Mouse (Mus musculus) ES-E14 (cell line): ENCODE data around the gene Tmcc1. TPM values are rescaled to one million over a fixed set of nuclear protein-coding genes. Genes with fewer than 3 reads are reported as not detected.

ENCODE experiments used
- DNase-seq: peaks from one replicate; pipeline ENCODE4 v3.0.0-alpha.2; 2013; ENCODE audit warnings: low read depth, low spot score
- H3K27ac ChIP-seq: 2 replicates; pipeline ENCODE4 v1.5.1; 2012; ENCODE audit warnings: low read depth, mild to moderate bottlenecking, low read length, moderate library complexity, mixed read lengths; ENCODE audit not compliant: poor library complexity, insufficient read depth, severe bottlenecking
- H3K36me3 ChIP-seq: 2 replicates; pipeline ENCODE4 v1.6.1; 2012; ENCODE audit warnings: mild to moderate bottlenecking, low read length, moderate library complexity, mixed read lengths; ENCODE audit not compliant: control insufficient read depth, poor library complexity, insufficient read depth, severe bottlenecking
- H3K4me1 ChIP-seq, 2 experiments: fragments of 150-350 bp in 1 of 2; sonication (generic) in 1 of 2; 2 replicates each; pipeline ENCODE4 v1.6.1; 2012; ENCODE audit warnings: low read length in 2 of 2, mild to moderate bottlenecking in 1 of 2, mixed read lengths in 1 of 2; ENCODE audit not compliant: control insufficient read depth in 2 of 2, insufficient read depth in 2 of 2, poor library complexity in 1 of 2
- H3K4me3 ChIP-seq, 2 experiments: fragments of 150-350 bp in 1 of 2; sonication (generic) in 1 of 2; 2 replicates each; pipeline ENCODE4 v1.5.1; 2012; ENCODE audit warnings: low read length in 2 of 2, low read depth in 1 of 2, mild to moderate bottlenecking in 1 of 2, mixed read lengths in 1 of 2; ENCODE audit not compliant: insufficient read depth in 1 of 2, poor library complexity in 1 of 2, severe bottlenecking in 1 of 2
- H3K9ac ChIP-seq: 2 replicates; pipeline ENCODE4 v1.6.1; 2012; ENCODE audit warnings: low read depth, mild to moderate bottlenecking, low read length, mixed read lengths; ENCODE audit not compliant: poor library complexity, insufficient read depth, severe bottlenecking
- H3K9me3 ChIP-seq: fragments of 150-350 bp; sonication (generic); 2 replicates; pipeline ENCODE4 v1.6.1; 2012; ENCODE audit warnings: low read depth, mild to moderate bottlenecking, low read length; ENCODE audit not compliant: control insufficient read depth, insufficient read depth
- CHD2 ChIP-seq: IDR thresholded peaks from 2 replicates; pipeline ENCODE4 v1.6.1; 2014; ENCODE audit warnings: mild to moderate bottlenecking, low read depth, low read length, inconsistent platforms
- HCFC1 ChIP-seq: IDR thresholded peaks from 2 replicates; pipeline ENCODE4 v1.6.1; 2012; ENCODE audit warnings: low read length, inconsistent platforms, borderline replicate concordance; ENCODE audit not compliant: insufficient read depth
- MAFK ChIP-seq: IDR thresholded peaks from 2 replicates; pipeline ENCODE4 v1.6.1; 2014; ENCODE audit warnings: mild to moderate bottlenecking, low read depth, low read length, inconsistent platforms; ENCODE audit not compliant: insufficient read depth
- ZC3H11A ChIP-seq: IDR thresholded peaks from 2 replicates; pipeline ENCODE4 v1.6.1; 2012; ENCODE audit warnings: low read depth, mild to moderate bottlenecking, inconsistent platforms, low read length, borderline replicate concordance
- ZNF384 ChIP-seq: IDR thresholded peaks from 2 replicates; pipeline ENCODE4 v1.6.1; 2012; ENCODE audit warnings: low read depth, low read length, inconsistent platforms
- in situ Hi-C, 2 experiments: fragments of 600-800 bp; cut with MboI; formaldehyde crosslinking; loops; one replicate each; pipeline ENCODE4 v1.15.1; 2025; ENCODE audit warnings: low sequenced_read_pairs in 2 of 2, inconsistent platforms in 1 of 2; ENCODE audit not compliant: unreplicated experiment in 2 of 2
- total RNA-seq: library from RNA; depleted of rRNA; stranded (reverse); fragments of 300-350 nt; gene quantifications from 2 replicates; pipeline ENCODE4 v1.2.3, GENCODE M21; 2012

Tmcc1 gene
- total RNA-seq, 1 experiment = 29.3 TPM

DNA sequence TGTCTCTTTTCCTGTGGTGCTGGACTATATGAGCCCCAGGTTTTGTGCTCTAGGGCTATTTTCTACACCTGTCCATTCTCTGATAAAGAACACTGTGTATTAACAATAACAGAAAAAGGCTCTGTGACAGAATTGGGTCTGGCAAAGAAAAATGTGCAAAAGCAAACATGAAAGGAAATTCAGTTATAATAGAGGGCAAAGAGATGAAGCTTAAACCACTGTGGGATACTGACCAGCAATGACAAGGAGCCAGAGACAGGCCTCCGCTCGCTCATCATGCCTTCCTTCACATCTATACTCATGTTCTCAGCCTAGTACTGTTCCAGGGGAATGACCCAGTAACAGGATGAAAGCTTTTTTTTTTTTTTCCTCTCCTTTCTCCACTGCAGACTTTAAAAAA is 137.5 kb downstream of the Tmcc1 start:
- H3K4me1 ChIP-seq = peaks cover 0 to 4% of the 10 kb centered on the region in 2 experiments; a peak in 1 of 4 replicates
- no peak overlapping the region for H3K27ac ChIP-seq
- H3K36me3 ChIP-seq = no peaks in the 10 kb centered on the region
- in situ Hi-C loops = no loop called here
- no peak overlapping the region for H3K4me3 ChIP-seq
- no peak for DNase-seq
- no peak for TF ChIP-seq CHD2
- TF ChIP-seq ZNF384 = no peak
- TF ChIP-seq MAFK = no peak
- no peak for TF ChIP-seq ZC3H11A
- TF ChIP-seq HCFC1 = no peak
- H3K9me3 ChIP-seq = no peaks in the 10 kb centered on the region
- no peak overlapping the region for H3K9ac ChIP-seq

GRCm38 (mm10) chr6:116055001-116055471 is 138.2 kb downstream of the Tmcc1 start:
- Histone ChIP-seq H3K27ac (no peak overlapping the region), H3K36me3 (no peaks in the 10 kb centered on the region), H3K9me3 (no peaks in the 10 kb centered on the region), H3K9ac (no peak overlapping the region), H3K4me1 (peaks cover 0 to 4% of the 10 kb centered on the region in 2 experiments; a peak in 1 of 4 replicates), H3K4me3 (no peak overlapping the region)
- TF ChIP-seq MAFK (peak; percentile 65), HCFC1 (no peak), ZC3H11A (no peak)
- DNase-seq = no peak
- in situ Hi-C loops = no loop called here

GRCm38 (mm10) chr6:116047896-116048295 is 145.4 kb downstream of the Tmcc1 start:
- no peaks in the 10 kb centered on the region for H3K4me1 ChIP-seq
- H3K4me3 ChIP-seq = no peak overlapping the region
- TF ChIP-seq ZNF384 (no peak), ZC3H11A (no peak), CHD2 (no peak), HCFC1 (no peak)
- DNase-seq = no peak
- no peaks in the 10 kb centered on the region for H3K36me3 ChIP-seq
- H3K9ac ChIP-seq = no peak overlapping the region
- H3K9me3 ChIP-seq = no peaks in the 10 kb centered on the region
- in situ Hi-C loops = no loop called here
- no peak overlapping the region for H3K27ac ChIP-seq

DNA sequence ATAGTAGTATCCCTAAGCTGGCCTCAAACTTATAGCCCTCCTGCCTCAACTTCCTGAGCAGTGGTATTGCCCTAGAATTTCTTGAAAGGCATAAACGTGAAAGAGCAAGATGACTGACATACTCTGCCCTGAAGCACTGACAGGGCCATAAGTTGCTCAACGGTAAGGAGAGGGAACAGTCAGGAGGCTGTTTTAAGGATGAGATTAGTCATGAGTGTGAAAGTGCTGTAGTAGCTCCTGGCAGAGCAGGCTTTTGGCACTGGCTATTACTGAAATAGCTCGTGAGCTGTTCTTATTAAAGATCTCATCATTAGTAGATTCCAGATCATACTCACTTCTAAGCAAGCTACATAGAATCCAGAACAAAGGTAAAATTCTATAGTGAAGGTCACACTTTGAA is 145.9 kb downstream of the Tmcc1 start:
- TF ChIP-seq MAFK (no peak), CHD2 (no peak), ZNF384 (no peak), ZC3H11A (no peak), HCFC1 (no peak)
- in situ Hi-C loops = no loop called here

DNA sequence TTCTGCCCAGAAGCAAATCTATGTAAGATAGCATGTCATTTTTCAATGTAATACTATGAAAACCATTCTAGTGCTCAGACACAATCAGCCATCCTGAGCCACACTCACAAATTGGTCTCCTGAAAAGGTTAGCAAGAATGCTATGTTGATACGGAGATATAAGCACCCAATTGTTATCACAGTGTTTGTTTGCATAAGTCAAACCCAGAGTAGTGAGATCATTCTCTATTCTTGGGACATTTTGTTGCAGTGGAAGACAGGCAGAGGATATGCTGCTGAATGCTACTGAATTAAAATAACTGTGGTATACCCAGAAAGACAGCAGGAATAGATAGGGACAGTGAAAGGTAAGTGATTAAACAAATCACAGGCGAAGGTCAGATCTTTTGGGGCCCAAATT is 149.2 kb downstream of the Tmcc1 start:
- Histone ChIP-seq H3K4me1 (no peaks in the 10 kb centered on the region), H3K9ac (no peak overlapping the region), H3K9me3 (no peaks in the 10 kb centered on the region), H3K36me3 (no peaks in the 10 kb centered on the region), H3K4me3 (no peak overlapping the region), H3K27ac (no peak overlapping the region)
- no peak for DNase-seq
- in situ Hi-C loops = no loop called here
- TF ChIP-seq ZC3H11A = no peak
- TF ChIP-seq ZNF384 = no peak
- TF ChIP-seq HCFC1 = no peak
- TF ChIP-seq CHD2 = no peak
- TF ChIP-seq MAFK = no peak

More for the DNA sequence above, 145.9 kb downstream of the Tmcc1 start:
- Histone ChIP-seq H3K9ac (no peak overlapping the region), H3K9me3 (no peaks in the 10 kb centered on the region), H3K36me3 (no peaks in the 10 kb centered on the region), H3K4me3 (no peak overlapping the region), H3K4me1 (no peaks in the 10 kb centered on the region), H3K27ac (no peak overlapping the region)
- DNase-seq = no peak
